Mouse (Mus musculus) cerebellum, adult 2 months (tissue): ENCODE measurements at regions not wholly inside any gene's neighbourhood (a gene's known extent, or its start where the extent isn't known, plus 50 kb on each side); places are given as distances from the start of the nearest gene placed in this dataset.

Experiments used
- CTCF ChIP-seq: fragments of 200-500 bp; IDR thresholded peaks from 2 replicates; pipeline ENCODE4 v1.5.1; 2011; ENCODE audit warnings: low read depth, mild to moderate bottlenecking, control low read depth, low read length, moderate library complexity, borderline replicate concordance; ENCODE audit not compliant: insufficient read depth
- POLR2A ChIP-seq: fragments of 200-500 bp; IDR thresholded peaks from 2 replicates; pipeline ENCODE4 v1.6.1; 2011; ENCODE audit warnings: low read length, control low read depth, borderline replicate concordance; ENCODE audit not compliant: insufficient read depth

GRCm38 (mm10) chr12:9127931-9128550 lies 98.2 kb downstream of the Ttc32 start:
- TF ChIP-seq CTCF (no peak), POLR2A (no peak)
